Mouse (Mus musculus): Measurements from ENCODE around the gene Mblac2. TPM values are rescaled to one million over a fixed set of nuclear protein-coding genes. Genes with fewer than 3 reads are reported as not detected.
A peak's percentile ranks its signal among the peaks of the same experiment; 100 is the strongest.

Gene Mblac2
- total and polyA plus RNA-seq, 3 experiments = 0.62 to 7.8 (median 6.1) TPM

GRCm38 (mm10) chr13:81684258-81684657 is 26.9 kb upstream of the Mblac2 start:
- H3K4me1 ChIP-seq (ENCODE audit: insufficient read depth, low read depth, low read length) = peaks cover 6% of the 10 kb centered on the region; the same call in 1 of the 2 replicates
- no peaks in the 10 kb centered on the region for H3K9me3 ChIP-seq (replicated peaks)
- DNase-seq (ENCODE audit: low spot score) (no peak), ATAC-seq (ENCODE audit: extremely low read depth, insufficient number of reproducible peaks, low FRiP score, poor library complexity, severe bottlenecking) (no peak)
- H3K36me3 ChIP-seq (replicated peaks) = peaks cover 83% of the 10 kb centered on the region
- no peak overlapping the region for H3K4me3 ChIP-seq (ENCODE audit: low read depth, low read length)
- no peak for TF ChIP-seq GATA2 (IDR thresholded peaks at IDR 0.05; ENCODE audit: borderline replicate concordance, low read depth, low read length)
- TF ChIP-seq POLR2AphosphoS5 (IDR thresholded peaks at IDR 0.05; ENCODE audit: insufficient replicate concordance, low read depth, low read length) = no peak
- no peak for TF ChIP-seq GATA1 (IDR thresholded peaks at IDR 0.05; ENCODE audit: borderline replicate concordance, low read length)
- no peak for TF ChIP-seq TAL1 (conservative IDR thresholded peaks at IDR 0.05; ENCODE audit: low read depth, low read length)
- no peak for TF ChIP-seq CTCF (IDR thresholded peaks at IDR 0.05; ENCODE audit: low read depth, low read length)
- H3K27me3 ChIP-seq (ENCODE audit: insufficient read depth, low read length) = no peaks in the 10 kb centered on the region

GRCm38 (mm10) chr13:81684884-81685283 is 26.3 kb upstream of the Mblac2 start:
- DNase-seq (ENCODE audit: low spot score) = no peak
- H3K36me3 ChIP-seq (replicated peaks) = peaks cover 84% of the 10 kb centered on the region

GRCm38 (mm10) chr13:81689587-81689986 is 21.6 kb upstream of the Mblac2 start:
- Histone ChIP-seq H3K4me1 (ENCODE audit: insufficient read depth, low read depth, low read length) (peaks cover 45% of the 10 kb centered on the region), H3K27me3 (ENCODE audit: insufficient read depth, low read length) (no peaks in the 10 kb centered on the region), H3K4me3 (ENCODE audit: low read depth, low read length) (peak overlapping the region; percentile 27; the same call in 1 of the 2 replicates), H3K9me3 (replicated peaks) (no peaks in the 10 kb centered on the region), H3K36me3 (replicated peaks) (peaks cover 67% of the 10 kb centered on the region)
- ATAC-seq (ENCODE audit: extremely low read depth, insufficient number of reproducible peaks, low FRiP score, poor library complexity, severe bottlenecking) (no peak), DNase-seq (ENCODE audit: low spot score) (no peak)
- TF ChIP-seq GATA1 (IDR thresholded peaks at IDR 0.05; ENCODE audit: borderline replicate concordance, low read length) (no peak), GATA2 (IDR thresholded peaks at IDR 0.05; ENCODE audit: borderline replicate concordance, low read depth, low read length) (no peak), CTCF (IDR thresholded peaks at IDR 0.05; ENCODE audit: low read depth, low read length) (no peak), POLR2AphosphoS5 (IDR thresholded peaks at IDR 0.05; ENCODE audit: insufficient replicate concordance, low read depth, low read length) (no peak), TAL1 (conservative IDR thresholded peaks at IDR 0.05; ENCODE audit: low read depth, low read length) (no peak)

More at GRCm38 (mm10) chr13:81684884-81685283, 26.3 kb upstream of the Mblac2 start:
- ATAC-seq (ENCODE audit: extremely low read depth, insufficient number of reproducible peaks, low FRiP score, poor library complexity, severe bottlenecking) = no peak
- no peaks in the 10 kb centered on the region for H3K9me3 ChIP-seq (replicated peaks)
- no peaks in the 10 kb centered on the region for H3K27me3 ChIP-seq (ENCODE audit: insufficient read depth, low read length)
- peaks cover 12% of the 10 kb centered on the region for H3K4me1 ChIP-seq (ENCODE audit: insufficient read depth, low read depth, low read length)
- H3K4me3 ChIP-seq (ENCODE audit: low read depth, low read length) = no peak overlapping the region
- no peak for TF ChIP-seq CTCF (IDR thresholded peaks at IDR 0.05; ENCODE audit: low read depth, low read length)
- no peak for TF ChIP-seq POLR2AphosphoS5 (IDR thresholded peaks at IDR 0.05; ENCODE audit: insufficient replicate concordance, low read depth, low read length)
- TF ChIP-seq GATA1 (IDR thresholded peaks at IDR 0.05; ENCODE audit: borderline replicate concordance, low read length) = no peak
- no peak for TF ChIP-seq TAL1 (conservative IDR thresholded peaks at IDR 0.05; ENCODE audit: low read depth, low read length)
- TF ChIP-seq GATA2 (IDR thresholded peaks at IDR 0.05; ENCODE audit: borderline replicate concordance, low read depth, low read length) = no peak

GRCm38 (mm10) chr13:81690477-81690876 is 20.7 kb upstream of the Mblac2 start:
- ATAC-seq (ENCODE audit: extremely low read depth, insufficient number of reproducible peaks, low FRiP score, poor library complexity, severe bottlenecking) (peak; percentile 91), DNase-seq (ENCODE audit: low spot score) (peak; percentile 31)
- no peak for TF ChIP-seq GATA1 (IDR thresholded peaks at IDR 0.05; ENCODE audit: borderline replicate concordance, low read length)
- TF ChIP-seq TAL1 (conservative IDR thresholded peaks at IDR 0.05; ENCODE audit: low read depth, low read length) = peak; percentile 79
- no peaks in the 10 kb centered on the region for H3K9me3 ChIP-seq (replicated peaks)
- H3K27me3 ChIP-seq (ENCODE audit: insufficient read depth, low read length) = no peaks in the 10 kb centered on the region
- peaks cover 45% of the 10 kb centered on the region for H3K4me1 ChIP-seq (ENCODE audit: insufficient read depth, low read depth, low read length)
- peaks cover 62% of the 10 kb centered on the region for H3K36me3 ChIP-seq (replicated peaks)
- peak overlapping the region; percentile 33; the same call in 1 of the 2 replicates for H3K4me3 ChIP-seq (ENCODE audit: low read depth, low read length)

- H3K36me3 ChIP-seq (replicated peaks) = peaks cover 60% of the 10 kb centered on the region
- DNase-seq (ENCODE audit: low spot score) (peak; percentile 16), ATAC-seq (ENCODE audit: extremely low read depth, insufficient number of reproducible peaks, low FRiP score, poor library complexity, severe bottlenecking) (peak; percentile 74)
Observed at GRCm38 (mm10) chr13:81691606-81692005, 19.5 kb upstream of the Mblac2 start.

GRCm38 (mm10) chr13:81694446-81694845 is 16.7 kb upstream of the Mblac2 start:
- ATAC-seq (ENCODE audit: extremely low read depth, insufficient number of reproducible peaks, low FRiP score, poor library complexity, severe bottlenecking) = no peak
- no peaks in the 10 kb centered on the region for H3K9me3 ChIP-seq (replicated peaks)
- H3K4me3 ChIP-seq (ENCODE audit: low read depth, low read length) = no peak overlapping the region
- peaks cover 63% of the 10 kb centered on the region for H3K36me3 ChIP-seq (replicated peaks)
- peaks cover 40% of the 10 kb centered on the region for H3K4me1 ChIP-seq (ENCODE audit: insufficient read depth, low read depth, low read length)
- no peaks in the 10 kb centered on the region for H3K27me3 ChIP-seq (ENCODE audit: insufficient read depth, low read length)
- no peak for DNase-seq (ENCODE audit: low spot score)
- TF ChIP-seq GATA1 (IDR thresholded peaks at IDR 0.05; ENCODE audit: borderline replicate concordance, low read length) = no peak
- TF ChIP-seq POLR2AphosphoS5 (IDR thresholded peaks at IDR 0.05; ENCODE audit: insufficient replicate concordance, low read depth, low read length) = no peak
- no peak for TF ChIP-seq CTCF (IDR thresholded peaks at IDR 0.05; ENCODE audit: low read depth, low read length)
- TF ChIP-seq GATA2 (IDR thresholded peaks at IDR 0.05; ENCODE audit: borderline replicate concordance, low read depth, low read length) = no peak
- TF ChIP-seq TAL1 (conservative IDR thresholded peaks at IDR 0.05; ENCODE audit: low read depth, low read length) = no peak

More at GRCm38 (mm10) chr13:81691606-81692005, 19.5 kb upstream of the Mblac2 start:
- no peaks in the 10 kb centered on the region for H3K27me3 ChIP-seq (ENCODE audit: insufficient read depth, low read length)
- TF ChIP-seq TAL1 (conservative IDR thresholded peaks at IDR 0.05; ENCODE audit: low read depth, low read length) (no peak), GATA1 (IDR thresholded peaks at IDR 0.05; ENCODE audit: borderline replicate concordance, low read length) (no peak), POLR2AphosphoS5 (IDR thresholded peaks at IDR 0.05; ENCODE audit: insufficient replicate concordance, low read depth, low read length) (no peak), GATA2 (IDR thresholded peaks at IDR 0.05; ENCODE audit: borderline replicate concordance, low read depth, low read length) (no peak), CTCF (IDR thresholded peaks at IDR 0.05; ENCODE audit: low read depth, low read length) (no peak)
- no peak overlapping the region; the same call in 1 of the 2 replicates for H3K4me3 ChIP-seq (ENCODE audit: low read depth, low read length)
- H3K9me3 ChIP-seq (replicated peaks) = no peaks in the 10 kb centered on the region
- H3K4me1 ChIP-seq (ENCODE audit: insufficient read depth, low read depth, low read length) = peaks cover 45% of the 10 kb centered on the region
